Mouse (Mus musculus): ENCODE measurements around the gene Gm20843. TPM values are rescaled to one million over a fixed set of nuclear protein-coding genes. Genes with fewer than 3 reads are reported as not detected.
"Not testable (repeated sequence)": the region's sequence is repeated elsewhere in the genome, so short reads cannot be mapped to it uniquely, and the experiment has no call there.

Gene Gm20843
- polyA plus RNA-seq (2016; fragmentation: Nextera tagmentation; extraction: Ambion mirVana), result not detected in 2 replicates

DNA sequence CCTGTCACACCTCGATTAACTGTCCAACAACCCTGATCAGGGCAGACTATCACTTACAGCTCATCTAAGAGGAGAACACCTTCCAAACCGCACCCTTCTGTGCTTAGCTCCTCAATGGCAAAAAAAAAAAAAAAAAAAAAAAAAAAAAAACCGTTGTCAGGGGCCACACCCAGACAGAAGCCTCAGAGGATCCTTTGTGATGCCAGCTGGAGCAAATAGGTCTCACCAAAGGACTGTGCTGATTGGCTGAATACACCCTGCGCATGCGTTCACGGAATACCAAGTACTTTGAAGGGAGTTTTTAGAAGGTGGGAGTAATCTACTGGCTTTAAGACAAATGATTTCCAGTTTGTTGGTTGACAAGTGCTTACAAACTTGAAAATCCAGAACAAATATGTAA is at the start of gene Gm20843:
Gene Gm20843 (minus strand): TSS at position 101 of the 400 bp plus-strand sequence.
- DNase-seq (ENCODE audit: low spot score); H3K36me3 ChIP-seq; H3K9me3 ChIP-seq; H3K27me3 ChIP-seq (ENCODE audit: insufficient read depth, poor library complexity, severe bottlenecking); H3K4me1 ChIP-seq; H3K27ac ChIP-seq; H3K4me3 ChIP-seq: not testable (repeated sequence)
- no CpG with 5 or more reads among the region's 6 CpGs for WGBS

All from heart, embryonic 10.5 days (tissue).